Mouse (Mus musculus) spleen, embryonic (tissue): ENCODE results near the gene Exoc8.

ENCODE experiments used
- CTCF ChIA-PET: fragments of 350-600 bp; sonication (Branson Sonifier 250); formaldehyde crosslinking; loops from one replicate; lab custom pipeline; 2022; lab: Charles Lee

Gene Exoc8

GRCm38 (mm10) chr8:124859466-124859865 is 38.0 kb downstream of the Exoc8 start:
- CTCF ChIA-PET: no interaction called here

- CTCF ChIA-PET: no interaction called here
Observed at GRCm38 (mm10) chr8:124853511-124853910, 44.0 kb downstream of the Exoc8 start.

DNA sequence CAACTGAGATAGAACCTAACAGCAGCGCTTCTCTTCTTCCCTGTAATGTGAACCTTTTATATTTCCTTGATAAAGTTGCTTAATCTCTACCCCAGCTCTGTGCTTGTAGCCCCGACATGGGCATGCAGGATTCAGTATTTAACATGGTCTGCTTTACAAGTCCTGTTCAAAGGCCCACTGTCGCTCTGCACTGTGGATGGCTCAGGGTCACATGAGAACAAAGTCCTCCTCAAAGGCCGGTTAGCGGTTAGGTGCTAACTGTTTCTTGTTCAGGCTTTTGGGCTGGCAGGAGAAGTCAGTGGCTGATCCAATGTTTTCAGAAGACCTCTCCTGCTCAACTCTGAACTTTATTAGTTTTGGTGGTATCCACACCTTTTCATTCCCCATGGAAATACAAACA is 51.9 kb downstream of the Exoc8 start:
- CTCF ChIA-PET: no interaction called here

GRCm38 (mm10) chr8:124845131-124845530 is 52.4 kb downstream of the Exoc8 start:
- CTCF ChIA-PET: no interaction called here
